Comparison of ENCODE assay signal across 8 mouse cellular contexts in the genomic region with DNA sequence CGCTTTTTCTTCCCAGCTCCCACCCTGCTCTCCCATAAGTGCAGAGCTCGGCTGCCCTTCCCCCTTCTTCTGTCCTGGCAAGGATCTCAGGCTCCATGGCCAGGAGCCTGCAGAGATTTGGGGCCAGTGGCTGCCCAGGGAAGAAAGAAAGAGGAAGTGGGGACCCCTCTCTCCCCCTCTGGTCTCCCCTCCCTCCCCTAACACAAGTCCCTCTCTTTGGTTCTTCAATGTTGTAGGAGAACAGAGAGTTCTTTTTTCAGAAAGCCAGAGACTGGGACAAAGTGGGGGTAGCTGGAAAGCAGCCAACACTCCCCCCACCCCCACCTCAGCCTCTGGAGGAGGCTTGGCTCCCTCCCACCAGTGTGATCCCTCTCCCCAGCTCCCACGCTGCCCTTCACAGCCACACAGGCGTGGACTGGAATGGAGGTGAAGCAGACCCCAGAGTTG. TPM values are rescaled to one million over a fixed set of nuclear protein-coding genes. Genes with fewer than 3 reads are reported as not detected.
A peak's percentile ranks its signal among the peaks of the same experiment; 100 is the strongest.
DNase-seq lines count a peak whose midpoint lies in the region; ATAC-seq lines count a peak whose summit lies in the region.

No protein-coding gene starts in this region.

- peaks cover 39% of the 10 kb centered on the region for H3K4me1 ChIP-seq in embryonic facial prominence, embryonic 14.5 days (ENCODE audit: control insufficient read depth, insufficient read depth, low read length)
- peaks cover 58% of the 10 kb centered on the region for H3K4me1 ChIP-seq in heart, embryonic 15.5 days (replicated peaks)
- peaks cover 10% of the 10 kb centered on the region; the same call in 1 of the 2 replicates for H3K4me1 ChIP-seq in midbrain, embryonic 14.5 days (ENCODE audit: control insufficient read depth, insufficient read depth, low read length)

- H3K36me3 ChIP-seq in embryonic facial prominence, embryonic 14.5 days (ENCODE audit: control insufficient read depth, insufficient read depth, low read length) = no peaks in the 10 kb centered on the region
- H3K36me3 ChIP-seq in heart, embryonic 15.5 days = peaks cover 7% of the 10 kb centered on the region; the same call in 1 of the 2 replicates
- no peaks in the 10 kb centered on the region for H3K36me3 ChIP-seq in midbrain, embryonic 14.5 days (ENCODE audit: control insufficient read depth, insufficient read depth, low read length)

- peak overlapping the region; percentile 47; the same call in 1 of the 2 replicates for H3K4me2 ChIP-seq in embryonic facial prominence, embryonic 14.5 days (ENCODE audit: low read depth, low read length)
- peak overlapping the region; percentile 68 for H3K4me2 ChIP-seq in heart, embryonic 15.5 days
- peak overlapping the region; percentile 9; the same call in 1 of the 2 replicates for H3K4me2 ChIP-seq in midbrain, embryonic 14.5 days (ENCODE audit: low read length)

- H3K27me3 ChIP-seq in embryonic facial prominence, embryonic 14.5 days (replicated peaks; ENCODE audit: control insufficient read depth, insufficient read depth, low read length) = no peaks in the 10 kb centered on the region
- no peaks in the 10 kb centered on the region for H3K27me3 ChIP-seq in heart, embryonic 15.5 days
- no peaks in the 10 kb centered on the region for H3K27me3 ChIP-seq in midbrain, embryonic 14.5 days (ENCODE audit: control insufficient read depth, insufficient read depth, low read length)

- 30% methylated on average over 4 of the region's 4 CpGs for WGBS in embryonic facial prominence, embryonic 14.5 days
- WGBS in heart, embryonic 15.5 days = 39% methylated on average over 4 of the region's 4 CpGs
- 46% methylated on average over 4 of the region's 4 CpGs for WGBS in midbrain, embryonic 14.5 days

- H3K4me3 ChIP-seq in embryonic facial prominence, embryonic 14.5 days (ENCODE audit: low read depth, low read length) = no peak overlapping the region
- peak overlapping the region; percentile 51 for H3K4me3 ChIP-seq in heart, embryonic 15.5 days
- H3K4me3 ChIP-seq in midbrain, embryonic 14.5 days (replicated peaks; ENCODE audit: low read depth, low read length) = no peak overlapping the region

- intact Hi-C loops in left cerebral cortex, postnatal 4 days (cut with DNase I) = no loop called here
- intact Hi-C loops in left cerebral cortex, postnatal 36 days (cut with DNase I) = no loop called here

- H3K9me3 ChIP-seq in embryonic facial prominence, embryonic 14.5 days (ENCODE audit: control insufficient read depth, low read length) = no peaks in the 10 kb centered on the region
- no peaks in the 10 kb centered on the region for H3K9me3 ChIP-seq in heart, embryonic 15.5 days (replicated peaks)
- no peaks in the 10 kb centered on the region for H3K9me3 ChIP-seq in midbrain, embryonic 14.5 days (ENCODE audit: control insufficient read depth, low read length)

- no peak overlapping the region for H3K9ac ChIP-seq in embryonic facial prominence, embryonic 14.5 days (ENCODE audit: low read depth, low read length)
- peak overlapping the region; percentile 30; the same call in 1 of the 2 replicates for H3K9ac ChIP-seq in heart, embryonic 15.5 days
- no peak overlapping the region for H3K9ac ChIP-seq in midbrain, embryonic 14.5 days (replicated peaks; ENCODE audit: low read length)

- peak; percentile 59 for ATAC-seq in embryonic facial prominence, embryonic 14.5 days (ENCODE audit: low read depth)
- no peak; the same call in 1 of the 2 replicates for ATAC-seq in heart, embryonic 15.5 days (replicated peaks; ENCODE audit: insufficient number of reproducible peaks, insufficient read depth, low FRiP score, low read depth)
- peak; percentile 65 for ATAC-seq in midbrain, embryonic 14.5 days (ENCODE audit: low FRiP score, low TSS enrichment)

- peak; percentile 71 for DNase-seq in left cerebral cortex, postnatal 4 days
- no peak for DNase-seq in left cerebral cortex, postnatal 36 days (ENCODE audit: low spot score in 2 of 2)
- peak; percentile 51 for DNase-seq in embryonic facial prominence, embryonic 14.5 days (ENCODE audit: low spot score)
- DNase-seq in midbrain, embryonic 14.5 days = peak; percentile 58
- no peak for DNase-seq in thymus, postnatal 14 days
- no peak for DNase-seq in thymus, postnatal 0 days (ENCODE audit: low spot score)
- DNase-seq in frontal cortex, postnatal 25 days (ENCODE audit: low spot score in 2 of 2) = no peak

- H3K27ac ChIP-seq in embryonic facial prominence, embryonic 14.5 days (replicated peaks; ENCODE audit: low read depth, low read length) = peak overlapping the region; percentile 63
- peak overlapping the region; percentile 90 for H3K27ac ChIP-seq in heart, embryonic 15.5 days
- H3K27ac ChIP-seq in midbrain, embryonic 14.5 days (replicated peaks; ENCODE audit: low read depth, low read length) = peak overlapping the region; percentile 38; the same call in 1 of the 2 replicates

RNA-seq across cellular contexts. Expression of a gene that starts 2.1 kb away (rescaled TPM):
- 100 to 1,000 TPM; 211 to 226 TPM for total RNA-seq in left cerebral cortex, postnatal 4 days (2021)
- total RNA-seq in left cerebral cortex, postnatal 36 days (2021) = 100 to 1,000 TPM; 590 to 654 TPM
- polyA plus RNA-seq in embryonic facial prominence, embryonic 14.5 days (2014; fragmentation: Nextera tagmentation; extraction: Ambion mirVana) = 5.6 and 6.2 TPM in 2 replicates
- 17.4 and 17.9 TPM in 2 replicates for polyA plus RNA-seq in heart, embryonic 15.5 days (2015; fragmentation: Nextera tagmentation; extraction: Ambion mirVana)
- polyA plus RNA-seq in midbrain, embryonic 14.5 days (2014; fragmentation: Nextera tagmentation; extraction: Ambion mirVana) = 18.2 and 19.4 TPM in 2 replicates
- polyA plus RNA-seq in thymus, postnatal 0 days (2015; fragmentation: Nextera tagmentation; extraction: Ambion mirVana) = 0.71 and 0.82 TPM in 2 replicates

RNA-seq across cellular contexts. Expression of a gene that starts 33.3 kb away (rescaled TPM):
- total RNA-seq in left cerebral cortex, postnatal 4 days (2021) = 10 to 100 TPM; 23.5 to 27.4 TPM
- 100 to 1,000 TPM; 134 to 136 TPM for total RNA-seq in left cerebral cortex, postnatal 36 days (2021)
- polyA plus RNA-seq in embryonic facial prominence, embryonic 14.5 days (2014; fragmentation: Nextera tagmentation; extraction: Ambion mirVana) = 0.06 TPM in 1 of 2 replicates, not detected in the other
- not detected in 2 replicates for polyA plus RNA-seq in heart, embryonic 15.5 days (2015; fragmentation: Nextera tagmentation; extraction: Ambion mirVana)
- 3.0 and 3.9 TPM in 2 replicates for polyA plus RNA-seq in midbrain, embryonic 14.5 days (2014; fragmentation: Nextera tagmentation; extraction: Ambion mirVana)
- polyA plus RNA-seq in thymus, postnatal 0 days (2015; fragmentation: Nextera tagmentation; extraction: Ambion mirVana) = 0.09 TPM in 2 replicates

RNA-seq across cellular contexts. Expression of a gene that starts 34.3 kb away (rescaled TPM):
- total RNA-seq in left cerebral cortex, postnatal 4 days (2021) = 100 to 1,000 TPM; 157 to 165 TPM
- total RNA-seq in left cerebral cortex, postnatal 36 days (2021) = 100 to 1,000 TPM; 253 to 300 TPM
- polyA plus RNA-seq in embryonic facial prominence, embryonic 14.5 days (2014; fragmentation: Nextera tagmentation; extraction: Ambion mirVana) = 57.2 and 60.4 TPM in 2 replicates
- polyA plus RNA-seq in heart, embryonic 15.5 days (2015; fragmentation: Nextera tagmentation; extraction: Ambion mirVana) = 20.6 and 35.4 TPM in 2 replicates
- polyA plus RNA-seq in midbrain, embryonic 14.5 days (2014; fragmentation: Nextera tagmentation; extraction: Ambion mirVana) = 55.6 and 61.0 TPM in 2 replicates
- 24.2 and 28.4 TPM in 2 replicates for polyA plus RNA-seq in thymus, postnatal 0 days (2015; fragmentation: Nextera tagmentation; extraction: Ambion mirVana)

RNA-seq across cellular contexts. Expression of a gene that starts 37.6 kb away (rescaled TPM):
- total RNA-seq in left cerebral cortex, postnatal 4 days (2021) = under 1 TPM in 1 of 2 experiments, not detected in 1; 0.58 TPM
- not detected for total RNA-seq in left cerebral cortex, postnatal 36 days (2021)
- polyA plus RNA-seq in embryonic facial prominence, embryonic 14.5 days (2014; fragmentation: Nextera tagmentation; extraction: Ambion mirVana) = 0.05 TPM in 1 of 2 replicates, not detected in the other
- 0.10 and 0.28 TPM in 2 replicates for polyA plus RNA-seq in heart, embryonic 15.5 days (2015; fragmentation: Nextera tagmentation; extraction: Ambion mirVana)
- polyA plus RNA-seq in midbrain, embryonic 14.5 days (2014; fragmentation: Nextera tagmentation; extraction: Ambion mirVana) = not detected in 2 replicates
- not detected in 2 replicates for polyA plus RNA-seq in thymus, postnatal 0 days (2015; fragmentation: Nextera tagmentation; extraction: Ambion mirVana)

RNA-seq across cellular contexts. Expression of a gene that starts 45.2 kb away (rescaled TPM):
- total RNA-seq in left cerebral cortex, postnatal 4 days (2021) = 10 to 100 TPM; 20.4 to 21.3 TPM
- total RNA-seq in left cerebral cortex, postnatal 36 days (2021) = 10 to 100 TPM; 86.8 to 97.1 TPM
- polyA plus RNA-seq in embryonic facial prominence, embryonic 14.5 days (2014; fragmentation: Nextera tagmentation; extraction: Ambion mirVana) = 0.18 and 0.28 TPM in 2 replicates
- 0.03 and 0.06 TPM in 2 replicates for polyA plus RNA-seq in heart, embryonic 15.5 days (2015; fragmentation: Nextera tagmentation; extraction: Ambion mirVana)
- polyA plus RNA-seq in midbrain, embryonic 14.5 days (2014; fragmentation: Nextera tagmentation; extraction: Ambion mirVana) = 1.5 TPM in 2 replicates
- 0.15 and 0.17 TPM in 2 replicates for polyA plus RNA-seq in thymus, postnatal 0 days (2015; fragmentation: Nextera tagmentation; extraction: Ambion mirVana)

Comparison
In these comparisons a context has a peak if more than half of its experiments do, and no peak if none do; other contexts are left out.
1. DNase-seq: peak in left cerebral cortex, postnatal 4 days (single experiment), embryonic facial prominence, embryonic 14.5 days (single experiment) and midbrain, embryonic 14.5 days (single experiment); none in left cerebral cortex, postnatal 36 days (0 of 2), thymus, postnatal 14 days (single experiment), thymus, postnatal 0 days (single experiment) and frontal cortex, postnatal 25 days (0 of 2).
2. H3K27ac ChIP-seq: peak in every context shown above with its lines; median percentile 90 in heart, embryonic 15.5 days; 63 in embryonic facial prominence, embryonic 14.5 days; 38 in midbrain, embryonic 14.5 days.
3. H3K4me2 ChIP-seq: peak in every context shown above with its lines; median percentile 68 in heart, embryonic 15.5 days; 47 in embryonic facial prominence, embryonic 14.5 days; 9 in midbrain, embryonic 14.5 days.